Mouse (Mus musculus): ENCODE measurements around the gene Pcgf6.
"Not testable (repeated sequence)": the region's sequence is repeated elsewhere in the genome, so short reads cannot be mapped to it uniquely, and the experiment has no call there.

Pcgf6 gene

DNA sequence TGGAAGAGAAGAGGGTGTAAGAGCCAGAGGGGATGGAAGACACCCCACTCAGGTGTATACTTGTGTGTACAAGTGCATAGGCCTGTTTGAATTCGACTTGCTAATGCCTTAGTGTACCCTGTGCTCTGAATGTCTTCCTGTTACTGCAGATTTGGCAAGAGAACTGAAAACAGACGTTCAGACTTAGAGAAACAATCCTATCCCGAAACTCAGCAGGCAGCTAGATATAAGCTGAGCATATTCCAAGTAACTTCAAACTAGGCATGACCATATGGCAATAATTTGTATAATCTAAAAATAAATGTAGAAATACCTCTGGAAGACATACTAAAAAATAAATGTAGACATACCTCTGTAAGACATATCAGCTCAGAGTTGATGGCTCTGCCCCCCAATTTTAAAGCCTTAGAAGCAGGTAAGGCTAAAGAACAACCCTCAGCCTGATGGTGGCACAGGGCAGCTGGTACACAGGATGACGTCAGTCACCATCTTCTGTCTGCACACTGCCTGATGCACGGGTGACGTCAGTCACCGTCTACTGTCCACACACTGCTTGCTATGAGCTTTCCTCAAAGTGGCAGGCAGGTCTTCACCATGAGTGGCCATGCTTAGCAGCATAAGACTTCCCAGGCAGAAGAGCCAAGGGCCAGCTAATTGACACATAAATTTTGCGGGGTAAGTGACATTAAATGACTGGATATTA, 52.4 kb downstream of the Pcgf6 start:
- no peak for DNase-seq (ENCODE audit: low spot score)

DNA sequence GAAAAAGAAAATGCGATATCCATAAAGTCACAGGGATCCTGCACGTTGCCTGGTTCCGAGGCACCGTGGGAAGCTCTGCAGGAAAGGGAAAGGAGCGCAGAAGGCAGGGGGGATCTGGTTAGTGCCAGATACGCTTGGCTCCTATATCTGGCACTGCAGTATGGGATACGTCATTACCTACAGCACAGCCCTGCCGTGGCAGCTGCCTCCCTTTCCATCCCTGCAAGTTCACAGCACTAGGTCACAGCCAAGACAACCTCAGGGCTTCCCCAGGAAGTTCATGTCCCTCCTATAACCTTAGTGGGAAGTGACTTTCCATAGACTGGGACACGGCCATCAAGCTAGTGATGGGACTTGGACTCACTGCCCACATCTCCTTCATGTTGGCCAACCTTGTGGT, 54.6 kb downstream of the Pcgf6 start:
- no peak for DNase-seq (ENCODE audit: low spot score)

- not testable (repeated sequence) for DNase-seq (ENCODE audit: low spot score)
Observed at GRCm38 (mm10) chr19:46992329-46992728, 58.4 kb downstream of the Pcgf6 start.

DNA sequence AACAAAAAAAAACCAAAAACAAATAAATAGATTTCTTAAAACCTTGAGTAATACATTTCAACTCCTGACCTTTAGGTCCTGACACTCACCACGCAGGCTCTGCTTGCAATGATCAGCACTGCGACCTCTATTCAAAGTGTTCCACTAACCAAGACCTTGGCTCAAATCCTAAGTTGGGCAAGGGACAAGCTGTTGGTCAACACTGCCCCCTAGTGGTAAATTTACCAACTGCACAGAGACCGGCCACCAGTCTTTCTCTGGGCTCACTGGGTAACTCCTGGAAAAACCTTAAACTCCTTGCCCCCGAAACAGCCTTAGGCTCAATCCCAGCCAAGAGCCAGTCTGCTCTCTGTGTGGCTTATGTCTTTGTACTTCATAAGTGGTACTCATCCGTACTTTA, 59.6 kb downstream of the Pcgf6 start:
- DNase-seq (ENCODE audit: low spot score), result peak; percentile 98

DNA sequence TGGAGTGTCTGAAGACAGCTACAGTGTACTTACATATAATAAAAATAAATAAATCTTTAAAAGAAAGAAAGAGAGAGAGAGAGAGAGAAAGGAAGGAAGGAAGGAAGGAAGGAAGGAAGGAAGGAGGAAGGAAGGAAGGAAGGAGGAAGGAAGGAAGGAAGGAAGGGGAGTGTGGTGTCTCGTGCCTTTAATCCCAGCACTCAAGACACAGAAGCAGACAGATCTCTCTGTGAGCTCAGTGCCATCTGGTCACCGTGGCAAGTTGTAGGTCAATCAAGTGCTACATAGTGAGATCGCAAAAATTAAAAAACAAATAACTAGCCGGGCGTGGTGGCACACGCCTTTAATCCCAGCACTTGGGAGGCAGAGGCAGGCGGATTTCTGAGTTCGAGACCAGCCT, 60.1 kb downstream of the Pcgf6 start:
- not testable (repeated sequence) for DNase-seq (ENCODE audit: low spot score)

GRCm38 (mm10) chr19:46990153-46990518, 60.6 kb downstream of the Pcgf6 start:
- DNase-seq (ENCODE audit: low spot score), result no peak

DNA sequence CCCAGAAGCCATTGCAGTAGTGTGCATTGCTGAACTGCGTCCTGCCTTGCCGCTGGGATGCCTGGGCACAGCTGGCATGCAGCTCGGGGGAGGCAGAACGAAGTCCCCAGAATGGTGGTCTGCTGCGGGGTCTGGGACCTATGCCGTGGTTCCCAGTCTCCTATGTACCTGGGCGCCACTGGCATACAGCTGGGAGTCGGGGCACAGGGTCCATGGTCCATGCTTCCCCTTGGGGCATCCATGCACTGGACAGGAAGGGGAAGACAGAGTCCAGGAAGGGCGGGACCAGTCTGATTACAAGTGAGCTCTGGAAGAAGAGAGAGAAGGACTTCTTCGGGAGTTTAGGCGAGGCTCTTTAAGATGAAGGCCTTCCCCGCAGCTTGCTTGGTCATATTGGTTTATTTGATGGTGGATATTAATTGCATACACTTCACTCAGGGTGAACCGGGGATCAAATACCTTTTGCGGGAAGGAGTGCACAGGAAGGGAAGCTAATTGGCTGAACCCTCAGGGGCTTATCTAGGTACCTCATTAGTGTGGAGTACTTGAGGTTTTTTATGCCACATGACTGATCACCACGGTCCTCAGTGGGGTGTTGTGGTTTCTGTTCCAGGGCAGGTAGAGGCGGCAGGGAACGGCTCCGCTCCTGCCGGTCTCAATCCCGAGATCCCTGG, 61.1 kb downstream of the Pcgf6 start:
- no peak for DNase-seq (ENCODE audit: low spot score)

- peak; percentile 46 for DNase-seq (ENCODE audit: low spot score)
Observed at GRCm38 (mm10) chr19:46988231-46989087, 62.2 kb downstream of the Pcgf6 start.

DNA sequence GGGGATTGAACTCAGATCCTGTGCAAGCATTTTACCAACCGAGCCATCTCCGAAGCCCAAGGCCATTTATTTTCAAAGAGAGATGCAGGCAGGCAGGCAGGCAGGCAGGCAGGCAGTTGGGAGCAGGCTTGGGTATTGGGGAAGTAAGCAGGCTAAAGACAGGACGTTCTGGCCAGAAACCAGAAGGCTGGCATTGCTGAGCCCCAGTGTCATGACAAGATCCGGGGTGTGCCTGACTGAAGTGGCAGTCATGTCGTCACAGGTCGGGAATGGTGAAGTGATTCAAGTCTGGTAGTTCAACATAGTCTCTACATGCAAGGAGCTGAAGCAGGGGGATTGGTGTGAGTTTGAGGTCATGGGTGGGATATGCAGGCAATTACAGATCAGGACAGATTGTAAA, 63.1 kb downstream of the Pcgf6 start:
- DNase-seq (ENCODE audit: low spot score), result peak; percentile 63

DNA sequence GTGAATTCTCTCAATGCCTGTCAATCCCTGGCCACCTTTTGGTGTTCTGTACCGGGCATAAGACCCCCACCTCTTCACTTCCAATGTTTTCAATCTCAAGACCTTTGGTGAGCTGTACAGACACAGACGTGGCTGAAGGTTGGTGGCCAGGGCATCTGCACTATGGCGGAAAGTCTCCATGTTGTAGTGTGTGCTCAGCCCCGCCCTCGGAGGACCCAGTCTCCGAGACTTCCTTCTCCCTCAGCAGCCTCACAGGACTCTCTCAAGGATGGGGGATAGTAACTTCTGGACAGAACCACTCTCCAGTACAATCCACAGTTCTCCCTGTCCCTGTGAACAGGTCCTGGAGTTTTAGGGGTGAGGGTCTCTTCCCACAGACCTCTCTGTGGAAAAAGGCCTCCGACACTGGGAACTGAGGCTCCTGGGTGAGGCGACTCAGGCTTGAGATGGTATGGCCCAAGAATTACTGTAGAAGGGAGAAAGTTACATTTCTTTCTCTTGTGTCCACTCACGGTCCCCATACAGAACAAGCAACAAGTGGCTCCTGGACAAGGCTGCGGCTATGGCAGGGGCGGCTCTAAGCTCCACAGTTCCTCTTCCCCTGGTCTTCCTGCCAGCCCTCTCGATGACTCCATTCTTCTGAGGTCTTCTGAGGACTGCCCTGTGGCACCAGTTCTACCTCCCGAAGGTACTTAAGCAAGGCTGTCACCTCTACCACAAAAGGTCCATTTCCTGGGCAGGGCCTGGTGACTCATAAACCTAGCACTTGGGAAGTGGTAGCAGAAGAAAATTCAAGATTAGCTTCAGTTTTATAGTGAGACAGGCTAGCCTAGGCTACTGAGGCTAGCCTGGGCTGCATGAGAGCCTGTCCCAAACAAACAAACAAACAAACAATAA, 65.7 kb downstream of the Pcgf6 start:
- DNase-seq (ENCODE audit: low spot score), result no peak

DNA sequence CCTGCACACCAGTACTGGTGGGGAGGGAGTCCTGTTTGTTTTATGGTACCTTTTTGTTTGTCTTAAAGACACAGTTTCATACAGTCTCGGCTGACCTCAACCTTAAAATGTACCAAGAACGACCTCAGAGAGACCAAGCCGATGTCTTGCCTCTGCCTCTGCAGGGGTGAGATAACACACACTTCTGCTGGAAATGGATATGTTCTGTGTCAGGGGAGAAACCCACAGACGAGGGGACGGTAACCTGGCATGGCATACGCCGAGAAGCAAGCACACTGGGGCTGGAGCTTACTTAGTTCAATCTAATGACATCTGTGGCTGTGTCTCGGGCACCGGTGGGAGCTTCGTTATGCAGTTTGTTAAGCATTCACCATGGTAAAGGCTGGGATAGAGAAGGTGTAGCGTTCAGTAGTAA, 66.7 kb downstream of the Pcgf6 start:
- no peak for DNase-seq (ENCODE audit: low spot score)

All from adipocyte (in vitro differentiated cells).